Mouse (Mus musculus): ENCODE data around the gene Abca13. TPM values are rescaled to one million over a fixed set of nuclear protein-coding genes. Genes with fewer than 3 reads are reported as not detected.
"Not testable (repeated sequence)": the region's sequence is repeated elsewhere in the genome, so short reads cannot be mapped to it uniquely, and the experiment has no call there.

Gene Abca13
- total RNA-seq, 2 experiments from 2014 or later = 0.02 TPM; not detected in 1

DNA sequence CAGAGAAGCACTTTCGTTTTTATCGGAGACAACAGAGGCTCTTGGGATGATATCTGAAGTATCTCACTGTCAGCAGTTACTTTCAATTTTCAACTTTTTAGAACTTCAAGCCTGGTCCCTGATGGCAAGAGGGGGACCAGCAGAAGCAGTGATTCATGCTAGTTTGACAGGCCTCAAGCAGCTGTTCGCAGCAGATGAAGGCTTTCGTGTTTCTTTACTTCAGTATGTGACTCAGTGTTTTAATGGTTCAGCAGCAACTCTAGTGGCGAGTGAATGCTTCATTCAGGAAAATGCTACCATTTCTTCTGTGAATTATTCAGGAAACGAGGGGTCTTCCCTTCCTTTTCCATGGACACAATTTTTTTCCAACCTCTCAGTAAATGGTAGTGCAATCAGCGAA lies 99.4 kb downstream of the Abca13 start:
- no peak for DNase-seq

DNA sequence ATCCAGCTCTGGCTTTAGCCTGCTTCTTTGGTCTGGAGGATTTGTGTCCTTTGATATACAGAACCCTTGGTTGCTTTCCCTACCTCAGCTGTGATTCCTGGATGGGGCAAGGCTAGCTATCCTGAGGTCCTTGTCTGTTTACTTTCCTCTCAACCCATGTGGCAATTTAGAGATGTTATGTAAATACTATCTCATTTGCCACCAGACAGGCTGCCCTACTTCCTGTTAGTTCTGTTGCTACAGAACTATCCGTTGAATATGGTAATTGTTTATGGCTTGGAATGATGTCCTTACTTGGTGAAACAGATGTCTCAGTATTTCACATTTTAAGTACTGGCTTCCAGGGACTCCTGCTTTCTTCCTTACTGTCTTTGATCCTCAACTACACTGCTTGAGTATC lies 107.9 kb downstream of the Abca13 start:
- DNase-seq = no peak

DNA sequence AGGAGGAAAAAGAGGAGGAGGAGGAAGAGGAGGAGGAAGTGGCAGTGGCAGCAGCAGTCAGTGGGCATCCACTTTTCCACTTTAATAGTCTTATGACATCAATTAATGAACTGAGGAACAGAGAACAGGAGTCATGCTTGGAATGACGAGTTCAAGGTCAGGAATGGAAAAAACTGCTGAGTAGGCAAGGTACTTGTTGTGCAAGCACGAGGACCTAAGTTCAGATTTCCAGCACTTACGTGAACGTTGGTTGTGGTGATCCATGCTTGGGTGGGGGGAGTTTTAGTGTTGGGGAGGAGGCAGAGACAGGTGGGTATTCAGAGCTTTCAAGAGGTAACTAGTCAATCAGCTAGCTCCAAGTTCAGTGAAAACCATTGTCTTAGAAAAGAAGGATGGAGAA lies 113.7 kb downstream of the Abca13 start:
- DNase-seq = no peak

GRCm38 (mm10) chr11:9316545-9316944 lies 124.8 kb downstream of the Abca13 start:
- no peak for DNase-seq

GRCm38 (mm10) chr11:9317076-9317929 lies 125.6 kb downstream of the Abca13 start:
- DNase-seq = peak; percentile 79

GRCm38 (mm10) chr11:9338151-9338550 lies 146.4 kb downstream of the Abca13 start:
- DNase-seq = peak; percentile 14

- DNase-seq = peak; percentile 21
Measured at GRCm38 (mm10) chr11:9347724-9348123, 156.0 kb downstream of the Abca13 start.

DNA sequence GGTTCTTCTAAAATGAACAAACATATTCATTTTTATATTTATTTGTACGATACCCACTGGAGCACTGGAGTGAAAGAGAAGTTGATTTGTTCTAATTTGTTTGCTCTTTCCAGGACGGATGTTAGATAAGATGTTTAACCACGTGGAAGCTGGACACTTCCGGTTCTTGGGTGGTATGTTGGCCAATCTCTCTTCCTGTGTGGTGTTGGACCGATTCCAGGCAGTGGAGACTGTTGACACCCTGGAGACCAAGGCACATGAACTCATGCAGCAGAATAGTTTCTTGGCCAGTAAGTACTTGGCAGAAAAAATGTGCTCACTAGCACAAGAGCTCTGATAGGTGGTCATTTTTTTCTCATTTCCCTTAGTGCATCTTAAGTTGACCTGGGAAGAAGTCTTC lies 181.4 kb downstream of the Abca13 start:
- peak; percentile 14 for DNase-seq

- not testable (repeated sequence) for DNase-seq
Measured at GRCm38 (mm10) chr11:9374426-9374825, 182.7 kb downstream of the Abca13 start.

DNA sequence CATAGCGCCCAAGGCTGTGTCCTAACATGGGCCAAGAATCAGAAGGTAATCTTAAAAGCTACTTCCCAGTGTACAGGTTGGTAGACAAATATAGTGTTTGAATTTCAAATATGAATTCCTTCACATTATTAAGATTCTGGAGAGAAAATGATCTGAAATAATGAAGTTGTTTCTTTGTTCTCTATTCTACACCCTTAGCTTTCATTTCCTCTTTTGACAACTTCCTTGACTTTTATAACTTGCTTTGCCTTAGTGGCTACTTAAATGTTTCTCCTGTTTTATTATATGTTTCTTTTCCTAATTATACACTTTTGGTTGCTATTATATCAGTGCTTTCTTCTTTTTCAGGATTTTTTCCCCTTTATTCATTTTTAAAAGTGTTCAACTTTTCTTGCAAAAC lies 196.8 kb downstream of the Abca13 start:
- no peak for DNase-seq

GRCm38 (mm10) chr11:9416946-9417345 lies 225.2 kb downstream of the Abca13 start:
- DNase-seq = no peak

DNA sequence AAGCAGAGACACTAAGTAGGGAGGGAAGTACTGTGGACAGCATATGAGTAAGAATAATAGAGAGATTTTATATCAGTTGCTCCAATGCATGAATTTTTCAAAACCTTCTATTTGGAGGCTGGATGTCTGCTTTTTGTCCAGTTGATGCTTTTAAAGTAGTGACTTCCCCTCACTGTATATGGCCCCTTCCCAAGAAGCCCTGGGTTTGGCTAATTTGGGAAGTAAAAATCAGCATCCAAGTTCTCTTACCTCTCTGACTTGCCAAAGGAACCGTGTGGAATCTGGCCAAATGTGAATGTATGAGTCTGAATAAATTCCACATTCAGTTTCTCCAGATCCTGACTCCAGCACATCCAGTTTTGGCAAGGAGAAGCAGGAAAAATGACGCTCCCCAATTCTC lies 228.5 kb downstream of the Abca13 start:
- no peak for DNase-seq

GRCm38 (mm10) chr11:9427411-9427810 lies 235.7 kb downstream of the Abca13 start:
- DNase-seq = peak; percentile 46

DNA sequence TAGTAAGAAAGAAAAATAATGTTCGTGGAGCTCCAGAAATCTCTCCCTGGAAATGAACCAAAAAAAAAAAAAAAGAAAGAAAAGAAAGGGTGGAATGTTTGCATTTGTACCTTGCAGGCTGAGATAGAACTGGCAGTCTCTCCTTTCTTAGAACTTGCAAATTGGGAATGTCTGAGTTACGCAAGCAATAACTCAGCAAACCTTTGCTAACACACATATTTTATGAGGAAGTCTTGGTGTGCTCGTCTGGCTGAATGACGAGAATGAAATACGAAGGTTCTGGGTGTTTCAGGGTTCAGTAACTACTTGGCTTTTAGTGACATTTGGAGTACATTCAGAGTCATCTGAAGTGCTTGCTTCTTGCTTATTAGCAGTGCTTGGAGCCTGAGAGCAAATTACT lies 241.1 kb downstream of the Abca13 start:
- no peak for DNase-seq

DNA sequence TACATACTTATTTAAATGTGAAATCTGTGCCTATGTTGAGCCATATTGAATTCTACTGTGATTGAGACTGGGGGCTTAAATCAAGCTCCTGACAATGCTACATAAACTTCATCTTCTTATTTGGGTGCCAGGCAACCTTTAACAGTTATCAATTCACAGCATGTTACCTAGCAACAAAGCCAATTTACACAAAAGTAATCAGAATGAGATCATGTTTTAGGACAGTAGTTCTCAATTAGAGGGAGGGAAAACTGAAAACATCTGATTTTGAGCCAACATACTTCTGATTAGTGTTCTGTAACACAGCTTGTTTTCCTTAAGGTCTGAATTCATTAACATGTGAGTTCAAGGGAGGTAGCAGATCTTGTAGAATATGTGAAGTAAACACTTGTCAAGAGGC lies 244.9 kb downstream of the Abca13 start:
- DNase-seq = no peak

GRCm38 (mm10) chr11:9439781-9440180 lies 248.0 kb downstream of the Abca13 start:
- DNase-seq = no peak

DNA sequence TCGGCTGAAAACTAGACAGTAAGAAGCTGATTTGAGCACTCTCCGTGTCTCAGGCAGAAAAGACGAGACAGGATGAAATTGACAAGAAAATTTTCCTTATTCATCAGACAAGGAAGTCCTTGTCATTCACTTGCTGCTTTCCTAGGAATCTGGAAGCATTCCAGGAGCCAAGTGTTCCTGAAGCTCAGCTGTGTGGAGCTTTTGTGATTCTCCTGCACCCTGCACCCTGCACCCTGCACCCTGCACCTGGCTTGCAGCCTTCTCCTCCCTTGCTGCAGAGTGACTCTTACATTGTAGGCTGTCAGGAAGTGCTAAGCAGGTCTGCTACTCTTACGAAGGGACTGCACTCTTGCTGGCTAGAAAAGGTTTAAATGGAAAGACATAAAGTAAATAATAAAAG lies 249.4 kb downstream of the Abca13 start:
- DNase-seq = no peak

GRCm38 (mm10) chr11:9472400-9472799 lies 280.7 kb downstream of the Abca13 start:
- no peak for DNase-seq

- peak; percentile 23 for DNase-seq
Measured at GRCm38 (mm10) chr11:9481511-9481910, 289.8 kb downstream of the Abca13 start.

DNA sequence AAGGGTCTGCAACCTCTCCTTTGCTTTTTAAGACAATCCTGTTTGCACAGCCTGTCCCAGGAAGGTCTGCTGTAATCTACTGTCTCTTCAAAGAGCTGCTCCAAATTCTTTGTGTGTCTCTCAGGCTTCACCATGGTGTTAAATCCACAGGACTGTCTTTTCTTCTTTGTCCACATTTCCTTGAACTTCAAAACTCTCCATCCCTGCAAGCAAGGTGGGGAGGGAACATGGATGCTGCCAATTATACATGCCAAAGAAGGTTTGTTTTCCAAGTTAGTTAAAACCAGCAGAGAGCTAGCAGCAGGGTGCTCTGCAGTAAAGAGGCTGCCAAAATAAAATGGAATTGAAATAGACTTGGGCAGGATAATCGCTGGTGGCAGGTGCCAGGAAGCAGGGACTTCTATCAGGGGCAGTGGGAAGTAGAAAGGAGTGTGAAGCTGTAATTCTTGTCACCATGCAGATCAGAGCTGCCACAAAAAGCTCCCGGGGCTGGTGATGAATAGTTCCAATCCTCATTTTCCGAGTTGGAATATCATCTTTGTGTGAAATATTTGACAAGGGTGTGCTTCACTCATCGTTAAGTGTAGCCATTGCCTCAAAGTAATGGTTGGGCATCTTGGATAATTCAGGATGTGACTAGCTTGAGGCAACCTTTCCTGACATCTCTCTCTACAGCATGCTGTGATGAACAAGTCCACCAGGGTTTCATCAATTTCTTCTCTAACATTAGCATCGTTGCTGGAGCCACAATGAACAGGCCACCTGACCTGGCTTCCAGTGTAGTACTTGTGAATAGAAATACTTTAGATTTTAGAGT lies 308.8 kb downstream of the Abca13 start:
- no peak for DNase-seq

DNA sequence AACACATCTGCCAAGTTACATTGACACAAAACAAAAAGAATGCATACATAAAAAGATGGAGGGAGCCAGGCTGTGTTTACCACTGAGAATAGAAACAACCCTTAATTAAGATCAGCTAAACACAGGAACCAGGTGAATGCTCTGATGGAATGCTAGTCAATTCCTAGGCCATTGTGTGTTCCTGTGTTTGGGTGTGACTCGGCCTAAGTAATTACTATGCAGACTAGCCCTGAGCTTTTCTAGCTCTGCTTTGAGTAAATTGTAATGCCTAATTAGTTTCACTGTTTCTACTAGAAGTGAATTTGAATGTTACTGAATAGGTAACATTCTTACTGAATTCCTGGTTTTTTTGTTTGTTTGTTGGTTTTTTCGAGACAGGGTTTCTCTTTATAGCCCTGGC lies 323.2 kb downstream of the Abca13 start:
- not testable (repeated sequence) for DNase-seq

- DNase-seq = no peak
Measured at GRCm38 (mm10) chr11:9528556-9528955, 336.8 kb downstream of the Abca13 start.

GRCm38 (mm10) chr11:9531715-9532114 lies 340.0 kb downstream of the Abca13 start:
- no peak for DNase-seq

- DNase-seq = no peak
Measured at GRCm38 (mm10) chr11:9533189-9533588, 341.4 kb downstream of the Abca13 start.
